Mouse (Mus musculus): ENCODE measurements at regions not wholly inside any gene's neighbourhood (a gene's known extent, or its start where the extent isn't known, plus 50 kb on each side); places are given as distances from the start of the nearest gene placed in this dataset.

DNA sequence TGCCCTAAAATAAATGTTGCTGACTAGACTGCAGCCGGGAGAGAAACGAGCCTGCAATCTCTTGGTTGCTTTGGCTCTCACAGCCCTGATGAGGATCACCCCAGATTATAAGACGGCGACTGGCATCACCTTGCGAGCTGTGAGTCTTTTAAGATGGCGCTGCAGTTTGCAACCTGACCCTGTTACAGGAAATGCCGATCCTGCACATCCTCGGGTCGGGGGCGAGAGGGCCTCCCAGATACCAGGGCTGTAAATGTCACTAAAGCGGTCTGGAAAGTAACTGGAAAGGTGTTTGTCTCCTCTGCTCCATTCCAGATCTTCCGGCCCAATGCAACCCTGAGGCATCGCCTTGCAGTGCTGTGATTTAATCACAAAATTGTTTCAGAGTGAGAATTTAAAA lies 53.4 kb downstream of the Cartpt start:
- DNase-seq: no peak

DNA sequence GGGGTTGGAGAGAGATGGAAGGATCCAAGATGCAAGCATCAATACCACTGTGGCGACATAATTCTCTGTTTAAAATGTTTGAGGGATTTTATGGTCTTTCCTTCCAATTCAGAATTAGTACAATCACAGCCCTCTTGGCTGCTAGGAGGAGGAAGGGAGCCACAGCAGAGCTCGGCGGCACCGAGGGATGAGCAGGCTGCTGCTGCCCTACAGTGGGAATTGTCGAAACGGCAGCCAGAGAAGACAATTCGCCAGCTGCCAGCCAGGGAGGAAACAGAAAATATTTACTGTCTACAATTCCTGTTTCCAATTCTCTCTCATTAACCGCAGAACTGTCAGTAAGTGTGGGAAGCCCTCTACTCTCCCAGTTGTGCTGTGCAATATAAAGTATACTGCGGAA lies 58.3 kb downstream of the Cartpt start:
- DNase-seq: peak; percentile 64 to 71

GRCm38 (mm10) chr13:99839446-99839845 lies 61.4 kb downstream of the Cartpt start:
- no peak for DNase-seq

- peak; percentile 78 to 84 for DNase-seq
These were observed 63.0 kb downstream of the Cartpt start for GRCm38 (mm10) chr13:99837772-99838425.

DNA sequence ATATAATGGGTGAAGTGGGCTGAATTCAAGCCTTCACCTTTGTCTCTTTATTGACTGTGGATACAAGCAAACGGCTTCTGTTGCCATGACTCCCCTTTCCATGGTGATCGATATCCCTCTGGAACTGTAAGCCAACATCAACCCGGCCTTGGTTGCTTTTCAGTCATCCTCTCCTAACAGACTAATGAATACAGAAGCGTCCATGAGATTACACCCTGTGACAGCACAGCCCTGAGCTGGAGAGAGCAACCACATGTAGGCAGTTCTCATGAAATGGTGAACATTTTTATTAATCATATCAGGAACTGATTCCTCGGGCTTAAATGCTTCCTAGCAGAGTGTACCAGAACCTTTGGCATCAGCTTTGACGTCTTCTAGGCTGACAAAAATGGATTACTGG lies 63.7 kb downstream of the Cartpt start:
- no peak for DNase-seq

GRCm38 (mm10) chr13:99836586-99836985 lies 64.3 kb downstream of the Cartpt start:
- DNase-seq: peak; percentile 35 to 36

DNA sequence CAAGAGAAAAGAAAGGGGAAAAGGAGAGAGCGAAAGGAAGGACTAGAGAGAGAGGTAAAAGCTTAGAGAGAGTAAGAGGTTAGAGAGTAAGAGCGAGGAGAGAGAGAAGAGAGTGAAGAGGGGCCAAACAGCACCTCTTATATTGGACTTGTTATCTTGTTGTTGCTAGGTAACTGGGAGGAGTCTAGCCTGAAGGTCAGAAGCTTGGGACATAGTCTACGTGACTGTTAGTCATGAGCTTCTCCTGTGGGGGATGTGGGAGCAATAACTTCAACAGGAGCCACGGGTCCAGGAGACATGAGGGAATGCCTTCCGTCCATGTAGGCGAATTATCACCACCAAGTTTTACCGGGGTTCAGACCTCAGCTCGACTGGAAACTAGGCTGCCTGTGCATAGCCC lies 65.4 kb downstream of the Cartpt start:
- no peak for DNase-seq

GRCm38 (mm10) chr13:99830080-99830724 lies 70.7 kb downstream of the Cartpt start:
- DNase-seq: no peak

- no peak for DNase-seq
These were observed 73.3 kb downstream of the Cartpt start for GRCm38 (mm10) chr13:99827573-99827972.

- DNase-seq: no peak
These were observed 76.3 kb downstream of the Cartpt start for GRCm38 (mm10) chr13:99824625-99825024.

- no peak for DNase-seq
These were observed 84.2 kb downstream of the Cartpt start for GRCm38 (mm10) chr13:99816666-99817065.

DNA sequence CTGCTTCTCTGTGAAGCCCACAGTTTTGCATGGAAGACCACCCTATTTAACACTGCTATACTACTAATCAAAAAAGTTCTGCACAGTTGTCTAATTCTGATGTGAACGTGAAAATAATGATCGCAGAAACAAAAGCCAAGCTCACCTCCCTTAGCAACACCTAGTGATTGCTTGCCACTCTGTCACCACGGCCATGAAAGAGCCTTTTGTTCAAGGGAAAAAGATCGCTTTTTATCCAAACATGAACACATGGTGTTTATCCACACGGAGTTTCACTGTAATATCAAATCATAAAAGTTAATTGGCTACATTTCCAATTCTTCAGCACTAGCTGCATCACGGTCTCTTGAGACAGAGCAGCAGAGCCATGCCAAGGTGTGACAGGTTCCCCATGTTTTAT lies 85.1 kb downstream of the Cartpt start:
- DNase-seq: no peak

- no peak for DNase-seq
These were observed 86.1 kb downstream of the Cartpt start for GRCm38 (mm10) chr13:99814801-99815200.

GRCm38 (mm10) chr13:99814033-99814556 lies 86.8 kb downstream of the Cartpt start:
- DNase-seq: no peak

- no peak for DNase-seq
These were observed 106.4 kb downstream of the Cartpt start for GRCm38 (mm10) chr13:99794448-99794847.

GRCm38 (mm10) chr13:99793786-99794435 lies 107.0 kb downstream of the Cartpt start:
- DNase-seq: peak in 1 of 2 experiments; percentile 22

GRCm38 (mm10) chr13:99793001-99793400 lies 107.9 kb downstream of the Cartpt start:
- DNase-seq: no peak

DNA sequence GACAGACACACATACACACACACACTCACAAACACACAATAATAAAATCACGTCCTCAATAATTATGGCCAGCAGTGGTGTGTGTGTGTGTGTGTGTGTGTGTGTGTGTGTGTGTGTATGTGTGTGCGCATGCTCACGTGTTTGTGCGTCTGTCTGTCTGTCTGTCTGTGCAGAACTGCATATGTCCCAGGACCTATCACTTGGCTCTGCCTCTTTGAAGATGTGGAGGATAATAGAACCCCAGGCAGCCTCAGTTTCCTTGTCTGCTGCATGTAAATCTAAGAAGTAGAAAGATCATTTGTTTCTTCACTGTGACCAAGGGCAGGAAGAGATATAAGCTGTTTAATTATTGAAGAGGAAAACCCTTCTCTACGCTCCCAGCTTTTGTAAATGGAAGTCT lies 109.9 kb downstream of the Cartpt start:
- DNase-seq: no peak

- DNase-seq: no peak
These were observed 113.1 kb downstream of the Cartpt start for GRCm38 (mm10) chr13:99787760-99788159.

- no peak for DNase-seq
These were observed 115.5 kb downstream of the Cartpt start for GRCm38 (mm10) chr13:99785427-99785826.

DNA sequence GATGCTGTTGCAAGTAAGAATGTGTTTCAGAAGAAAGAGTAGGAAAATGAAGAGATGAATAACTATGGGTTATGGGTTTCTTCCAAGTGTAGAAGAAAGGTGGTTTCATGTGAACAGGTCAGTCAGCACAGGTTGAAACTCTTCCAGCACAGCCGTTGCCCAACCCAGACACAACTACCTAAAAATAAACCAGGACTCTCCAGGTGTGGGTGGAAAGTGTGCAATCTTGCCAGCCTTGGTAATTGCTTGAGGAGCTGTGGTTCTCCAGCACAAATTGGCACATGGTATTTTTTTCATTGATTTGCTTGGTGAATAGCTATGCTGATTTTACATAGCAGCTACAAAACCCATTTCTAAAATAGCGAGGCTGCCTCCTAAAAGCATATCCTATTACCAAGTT lies 116.6 kb downstream of the Cartpt start:
- no peak for DNase-seq

DNA sequence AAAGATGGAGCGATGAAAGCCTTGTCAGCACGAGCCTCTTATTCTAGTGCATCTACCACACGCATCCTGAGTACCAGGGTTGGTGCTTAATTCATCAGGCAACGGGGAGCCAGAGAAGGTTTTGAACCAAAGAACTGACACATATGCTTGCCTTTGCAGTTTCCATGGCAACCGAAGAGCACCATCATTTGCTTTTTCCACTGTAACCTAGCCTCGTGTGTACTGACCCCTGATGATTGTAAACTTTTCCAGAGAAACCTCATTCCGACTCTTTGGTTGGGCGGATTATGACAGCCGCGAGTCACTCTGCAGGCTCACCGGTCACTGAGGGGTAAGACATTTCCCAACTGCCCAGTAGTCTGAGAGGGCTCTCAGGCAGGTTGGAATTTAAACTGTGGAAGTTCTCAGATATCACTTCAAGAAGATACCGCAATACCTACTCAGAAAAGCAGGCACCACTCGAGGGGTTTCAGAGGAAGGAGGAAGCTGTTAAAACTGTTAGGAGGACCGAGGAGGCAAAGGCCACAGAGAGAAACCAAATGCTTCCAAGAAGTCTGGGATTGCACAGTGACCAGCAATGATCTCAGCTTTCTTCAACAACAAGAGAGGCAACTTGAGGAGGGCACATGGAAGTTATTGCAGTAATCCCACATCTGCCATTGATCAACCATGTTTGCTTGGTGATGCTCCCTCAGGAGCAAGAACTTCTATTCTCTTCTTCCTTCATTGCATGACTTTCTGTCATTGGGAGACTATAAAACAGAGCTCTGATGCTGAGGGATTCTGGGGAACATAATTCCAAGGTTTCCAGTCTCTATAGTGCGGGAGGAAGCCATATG lies 117.8 kb downstream of the Cartpt start:
- DNase-seq: no peak

GRCm38 (mm10) chr13:99781616-99782015 lies 119.3 kb downstream of the Cartpt start:
- DNase-seq: no peak
